Mouse (Mus musculus) ES-CJ7 (cell line): Measurements from ENCODE around the gene Prmt1.

Experiments used
- DNase-seq: peaks from one replicate; pipeline ENCODE4 v3.0.0; 2011; ENCODE audit warnings: low read depth, low spot score

The Prmt1 gene

GRCm38 (mm10) chr7:45012824-45013223 is 26.5 kb upstream of the Prmt1 start:
- no peak for DNase-seq

GRCm38 (mm10) chr7:45012011-45012410 is 25.6 kb upstream of the Prmt1 start:
- DNase-seq = no peak

- no peak for DNase-seq
Observed at GRCm38 (mm10) chr7:45008411-45008810, 22.0 kb upstream of the Prmt1 start.

GRCm38 (mm10) chr7:45007846-45008245 is 21.5 kb upstream of the Prmt1 start:
- no peak for DNase-seq

GRCm38 (mm10) chr7:45007141-45007540 is 20.8 kb upstream of the Prmt1 start:
- no peak for DNase-seq

GRCm38 (mm10) chr7:45006503-45006902 is 20.1 kb upstream of the Prmt1 start:
- no peak for DNase-seq

GRCm38 (mm10) chr7:45005321-45005992 is 19.1 kb upstream of the Prmt1 start:
- no peak for DNase-seq

- DNase-seq = no peak
Observed at GRCm38 (mm10) chr7:45004546-45004945, 18.2 kb upstream of the Prmt1 start.

- DNase-seq = no peak
Observed at GRCm38 (mm10) chr7:45002440-45002839, 16.1 kb upstream of the Prmt1 start.

- DNase-seq = no peak
Observed at GRCm38 (mm10) chr7:45000539-45001114, 14.3 kb upstream of the Prmt1 start.

- DNase-seq = no peak
Observed at GRCm38 (mm10) chr7:44999753-45000152, 13.4 kb upstream of the Prmt1 start.

GRCm38 (mm10) chr7:44998501-44998955 is 12.2 kb upstream of the Prmt1 start, which contains the start of gene Bcl2l12:
Bcl2l12 (minus strand) TSS chr7:44998712.
- peak; percentile 55 for DNase-seq

- no peak for DNase-seq
Observed at GRCm38 (mm10) chr7:44997940-44998428, 11.6 kb upstream of the Prmt1 start.

GRCm38 (mm10) chr7:44997231-44997939 is 11.0 kb upstream of the Prmt1 start, which contains the start of gene Irf3:
Irf3 (plus strand) TSS chr7:44997648.
- peak; percentile 95 for DNase-seq

GRCm38 (mm10) chr7:44996672-44997071 is 10.3 kb upstream of the Prmt1 start:
- no peak for DNase-seq

- no peak for DNase-seq
Observed at GRCm38 (mm10) chr7:44986879-44987718, 731 bp upstream of the Prmt1 start.

- DNase-seq = peak; percentile 93
Observed at GRCm38 (mm10) chr7:44985595-44986191, 675 bp downstream of the Prmt1 start.

- no peak for DNase-seq
Observed at GRCm38 (mm10) chr7:44984833-44985164, 1.6 kb downstream of the Prmt1 start.

- DNase-seq = no peak
Observed at GRCm38 (mm10) chr7:44983944-44984832, 2.2 kb downstream of the Prmt1 start.

GRCm38 (mm10) chr7:44983085-44983484 is 3.3 kb downstream of the Prmt1 start:
- DNase-seq = peak; percentile 87
